Mouse (Mus musculus) brain, adult 2 months (tissue): Measurements from ENCODE around the gene Gdf5.
"Not testable (repeated sequence)": the region's sequence is repeated elsewhere in the genome, so short reads cannot be mapped to it uniquely, and the experiment has no call there.

Experiments
- DNase-seq: peaks from one replicate; pipeline ENCODE4 v3.0.0; 2011; ENCODE audit warnings: low read depth, low spot score

Gdf5 gene

DNA sequence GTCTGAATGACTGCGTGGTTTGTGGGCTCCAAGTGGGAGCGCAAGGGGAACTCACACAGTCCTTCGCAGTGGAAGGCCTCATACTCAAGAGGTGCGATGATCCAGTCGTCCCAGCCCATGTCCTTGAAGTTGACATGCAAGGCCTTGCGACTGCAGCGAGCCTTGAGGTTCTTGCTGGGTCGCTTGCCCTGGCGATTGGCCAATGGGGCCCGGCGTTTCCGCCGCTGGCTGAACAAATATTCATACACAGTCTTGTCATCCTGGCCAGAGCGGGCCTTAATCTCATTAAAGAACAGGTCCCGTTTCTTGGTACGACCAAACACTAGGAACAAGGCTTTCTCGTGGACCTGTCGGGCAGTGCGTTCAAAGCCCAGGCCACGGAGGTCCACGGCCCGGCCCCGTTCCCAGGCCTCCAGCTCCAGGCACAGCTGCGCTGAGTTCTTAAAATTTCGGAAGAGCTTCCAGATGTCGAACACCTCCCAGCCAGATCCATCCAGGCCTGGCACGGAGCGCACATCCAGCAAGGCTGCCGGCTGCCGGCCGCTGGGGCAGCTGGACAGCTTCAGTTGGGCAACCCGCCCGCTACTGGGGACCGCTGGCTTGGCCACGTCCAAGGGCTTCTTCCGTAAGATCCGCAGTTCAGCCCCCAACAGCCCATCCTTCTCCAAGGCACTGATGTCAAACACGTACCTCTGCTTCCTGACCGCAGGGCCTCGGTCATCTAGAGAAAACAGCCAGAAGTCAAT lies 3.3 kb downstream of the Gdf5 start:
- no peak for DNase-seq

DNA sequence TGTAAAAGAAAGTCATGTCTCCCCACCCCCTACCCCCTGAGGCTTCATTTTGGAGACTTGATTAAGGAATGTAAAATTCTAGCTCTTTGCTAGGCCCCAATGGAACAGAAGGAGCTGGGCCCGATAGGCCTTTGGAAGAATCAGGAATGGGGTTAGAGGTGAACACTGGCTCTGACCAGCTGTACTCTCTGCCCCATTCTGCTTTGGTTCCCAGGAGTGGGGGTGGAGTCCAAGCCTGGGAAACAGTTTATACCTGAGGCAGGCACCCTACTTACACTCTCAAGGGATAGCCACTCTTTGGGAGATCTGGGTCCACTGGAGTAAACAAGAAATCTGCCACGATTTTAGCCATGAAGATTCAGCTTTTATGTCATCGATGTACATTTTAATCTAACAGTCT lies 4.5 kb downstream of the Gdf5 start, which contains the start of gene Gm15557:
Gene Gm15557, plus strand, starts transcription at position 48 of the 400 bp plus-strand sequence.
- no peak for DNase-seq

DNA sequence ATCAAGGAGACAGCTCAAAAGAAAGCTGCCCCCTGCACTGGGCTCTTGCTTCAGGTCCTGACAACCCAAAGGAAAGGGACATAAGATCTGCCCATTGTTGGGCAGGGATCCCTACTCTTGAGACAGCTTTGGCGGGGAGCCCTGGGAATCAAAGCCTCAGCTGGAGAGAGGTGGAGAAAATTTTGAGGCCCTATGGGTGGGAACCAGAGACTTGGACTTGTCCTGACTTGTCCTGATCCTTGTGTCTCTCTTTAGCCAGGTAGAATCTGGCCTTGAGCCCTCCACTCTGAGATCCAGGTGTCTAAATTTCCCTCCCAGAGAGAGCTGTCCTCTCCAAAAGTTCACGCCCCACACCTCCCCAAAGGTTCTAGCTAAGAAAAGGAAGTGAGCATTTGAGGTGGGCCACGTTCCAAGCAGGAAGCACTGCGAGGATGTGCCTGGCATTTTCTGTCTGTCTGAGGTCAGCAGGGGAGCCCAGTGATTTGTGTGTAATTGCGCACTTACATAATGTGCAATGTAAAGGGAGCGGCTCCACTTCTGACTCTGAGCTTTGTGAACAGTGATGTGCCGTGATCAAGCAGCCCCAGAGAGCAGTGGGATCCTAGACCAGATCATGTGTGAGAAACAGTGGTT lies 5.2 kb downstream of the Gdf5 start:
- DNase-seq = no peak

DNA sequence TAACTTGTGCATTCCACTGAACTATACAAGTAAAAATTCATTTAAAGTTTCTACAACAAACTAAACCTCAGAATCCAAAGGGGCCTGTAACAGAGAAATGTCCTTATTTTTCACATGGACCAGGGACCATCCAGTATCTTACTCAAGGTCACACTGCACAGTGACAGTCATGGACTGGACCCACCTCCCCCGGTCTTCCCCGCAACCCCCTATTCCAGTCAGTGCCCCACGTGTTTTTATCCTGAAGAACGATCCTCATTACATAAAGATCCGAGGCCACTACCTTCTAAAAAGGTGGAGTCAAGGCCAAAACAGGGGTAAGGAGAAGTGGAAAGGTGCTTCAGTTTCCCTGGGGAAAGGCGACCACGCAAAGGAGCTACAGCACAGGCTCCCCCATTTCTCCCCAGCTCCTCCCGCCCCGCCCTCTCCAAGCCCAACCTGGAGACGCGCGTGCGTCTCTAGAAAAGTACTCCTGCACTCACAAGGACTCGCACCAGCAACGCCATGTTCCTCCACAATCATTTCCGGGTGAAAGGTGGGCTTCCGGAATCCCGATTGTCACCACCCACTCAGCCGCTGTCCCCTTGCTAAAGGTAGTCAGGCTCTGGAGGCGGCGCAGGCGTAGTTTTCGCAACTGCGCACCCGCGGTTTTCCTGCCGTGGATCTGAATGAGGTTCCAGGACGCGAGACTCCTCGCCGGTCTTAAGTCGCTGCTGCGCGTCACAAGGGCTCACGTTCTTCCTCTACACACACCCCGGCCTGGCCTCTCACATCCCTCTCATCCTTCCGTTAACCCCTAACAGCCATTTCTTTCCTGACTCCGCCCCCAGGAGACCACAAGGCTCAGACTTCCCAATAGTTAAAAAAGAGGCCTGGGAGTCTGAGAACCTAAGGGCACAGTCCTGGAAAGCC lies 15.4 kb downstream of the Gdf5 start, which contains the start of gene Uqcc1:
Gene Uqcc1, minus strand, starts transcription at position 780 of the 912 bp plus-strand sequence.
- DNase-seq = peak; percentile 97

DNA sequence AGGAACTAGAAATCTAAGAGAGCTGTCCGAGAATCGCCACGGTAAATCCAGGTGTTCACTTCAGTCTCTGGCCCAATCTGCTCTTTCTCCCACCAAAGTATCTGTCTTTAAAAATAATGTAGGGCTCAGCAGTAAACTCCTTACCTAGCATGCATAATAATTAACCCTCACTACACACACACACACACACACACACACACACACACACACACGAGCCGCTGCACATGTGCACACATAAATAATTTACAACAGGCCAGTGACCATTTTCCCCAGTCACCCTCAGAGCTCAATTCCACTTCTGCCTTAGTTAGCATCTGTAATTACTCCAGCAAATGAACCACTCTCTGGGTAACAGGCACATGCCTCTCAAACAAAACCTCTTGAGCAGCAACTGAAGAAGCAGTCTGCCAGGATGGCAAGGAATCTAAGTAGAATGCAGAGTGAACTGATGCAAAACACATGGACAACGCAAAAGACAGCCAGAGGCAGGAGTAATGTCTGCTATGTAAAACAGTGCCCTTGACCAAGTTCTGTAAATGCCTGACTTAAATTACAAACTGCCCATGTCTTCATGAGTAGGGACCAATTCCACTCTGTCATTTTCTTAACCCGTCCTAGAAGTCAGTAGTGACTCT lies 16.3 kb downstream of the Gdf5 start:
- DNase-seq = peak; percentile 26

DNA sequence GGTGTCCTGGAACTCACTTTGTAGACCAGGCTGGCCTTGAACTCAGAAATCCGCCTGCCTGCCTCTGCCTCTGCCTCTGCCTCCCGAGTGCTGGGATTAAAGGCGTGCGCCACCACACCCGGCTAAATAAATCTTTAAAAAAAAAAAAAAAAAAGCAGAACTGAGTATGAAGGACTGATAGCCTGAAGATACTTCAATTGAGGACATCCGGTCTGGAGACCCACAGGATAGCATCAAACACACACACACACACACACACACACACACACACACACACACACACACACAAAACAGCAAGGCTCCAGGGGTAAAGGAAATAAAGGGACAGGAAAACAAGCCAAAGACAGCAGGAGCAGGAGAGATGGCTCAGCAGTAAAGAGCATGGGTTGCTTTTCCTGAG lies 20.0 kb downstream of the Gdf5 start:
- DNase-seq = not testable (repeated sequence)

DNA sequence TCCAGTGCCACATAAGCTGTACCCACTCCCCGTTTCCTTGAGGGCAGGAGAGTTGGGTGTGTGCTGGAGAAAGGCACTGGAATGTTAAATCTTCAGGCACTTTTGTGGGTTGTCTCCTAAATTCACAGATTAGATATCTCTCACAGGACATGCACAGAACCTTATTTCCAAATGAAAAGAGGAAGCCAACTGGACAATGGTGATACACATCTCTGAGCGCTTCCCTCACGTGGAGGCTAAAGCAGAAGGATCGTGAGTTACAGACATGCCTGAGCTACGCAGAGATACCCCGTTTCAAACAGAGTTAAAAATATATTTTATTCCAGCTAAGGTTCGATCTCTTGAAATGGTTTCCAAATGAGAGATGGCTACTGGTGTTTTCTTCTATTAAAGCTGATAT lies 22.0 kb downstream of the Gdf5 start:
- DNase-seq = no peak

DNA sequence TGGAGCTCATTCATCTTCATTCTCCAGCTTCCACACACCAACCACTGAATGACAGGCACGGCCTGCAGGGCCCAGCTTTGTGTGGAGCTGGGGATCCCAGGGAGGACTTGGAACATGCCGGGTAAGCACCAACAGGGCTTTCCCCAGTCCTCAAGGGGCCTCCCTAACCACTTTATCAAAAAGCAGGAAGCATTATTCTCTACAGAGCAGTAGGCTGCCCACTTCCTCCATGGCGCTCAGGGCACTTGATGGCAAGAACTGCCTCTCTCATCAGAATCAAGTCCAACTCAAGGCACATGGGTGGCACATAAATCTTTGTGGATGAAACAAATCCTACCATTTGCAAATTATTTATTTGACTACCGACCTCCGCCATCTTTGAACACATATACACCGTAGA lies 30.5 kb downstream of the Gdf5 start:
- no peak for DNase-seq

DNA sequence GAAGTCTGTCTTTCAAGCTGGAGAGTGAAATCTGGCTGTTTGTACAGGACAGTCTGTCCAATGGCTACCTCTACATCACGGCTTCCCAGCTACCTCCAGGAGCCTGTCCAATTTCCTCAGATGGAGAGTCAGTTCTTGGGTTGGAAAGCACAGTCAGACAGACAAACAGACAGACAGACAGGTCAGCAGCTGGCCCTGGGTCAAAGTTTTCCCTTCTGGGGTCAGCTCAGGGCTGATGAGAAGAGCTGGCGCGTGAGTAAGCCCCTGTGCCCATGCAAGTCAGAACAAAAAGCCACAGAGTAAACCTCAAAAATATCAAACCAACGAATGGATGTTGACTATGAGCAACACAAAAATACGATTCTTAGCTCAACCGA lies 41.5 kb downstream of the Gdf5 start:
- DNase-seq = no peak

DNA sequence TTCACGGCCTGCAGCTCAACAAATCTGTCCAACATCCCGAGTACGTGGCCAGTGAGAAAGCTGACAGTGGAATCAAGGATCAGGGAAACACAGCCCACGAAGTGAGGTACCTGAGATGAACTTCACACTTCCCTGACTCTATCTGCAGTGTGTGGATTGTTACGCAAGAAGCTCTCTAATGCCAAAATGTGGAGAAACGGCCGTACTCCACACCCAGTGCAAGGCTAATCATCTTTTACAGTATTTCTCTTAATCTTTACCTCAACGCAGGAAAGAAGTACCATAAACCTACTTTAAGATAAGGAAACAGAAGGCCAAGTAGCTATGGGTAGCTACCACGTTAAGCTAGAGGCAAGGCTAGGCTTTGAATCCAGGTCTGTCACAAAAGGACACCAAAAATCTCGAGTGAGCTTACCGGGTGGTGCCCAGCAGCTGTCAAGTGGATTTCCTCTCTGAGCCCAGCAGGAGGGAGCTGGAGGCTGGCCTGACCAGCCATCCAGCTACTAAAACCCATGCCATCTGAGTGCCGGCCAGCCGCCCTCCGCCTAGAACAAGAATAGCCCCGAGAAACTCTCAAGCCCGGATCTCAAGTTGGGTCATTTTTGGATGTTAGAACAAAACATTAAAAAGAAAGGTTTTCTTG lies 42.1 kb downstream of the Gdf5 start:
- peak; percentile 63 for DNase-seq

DNA sequence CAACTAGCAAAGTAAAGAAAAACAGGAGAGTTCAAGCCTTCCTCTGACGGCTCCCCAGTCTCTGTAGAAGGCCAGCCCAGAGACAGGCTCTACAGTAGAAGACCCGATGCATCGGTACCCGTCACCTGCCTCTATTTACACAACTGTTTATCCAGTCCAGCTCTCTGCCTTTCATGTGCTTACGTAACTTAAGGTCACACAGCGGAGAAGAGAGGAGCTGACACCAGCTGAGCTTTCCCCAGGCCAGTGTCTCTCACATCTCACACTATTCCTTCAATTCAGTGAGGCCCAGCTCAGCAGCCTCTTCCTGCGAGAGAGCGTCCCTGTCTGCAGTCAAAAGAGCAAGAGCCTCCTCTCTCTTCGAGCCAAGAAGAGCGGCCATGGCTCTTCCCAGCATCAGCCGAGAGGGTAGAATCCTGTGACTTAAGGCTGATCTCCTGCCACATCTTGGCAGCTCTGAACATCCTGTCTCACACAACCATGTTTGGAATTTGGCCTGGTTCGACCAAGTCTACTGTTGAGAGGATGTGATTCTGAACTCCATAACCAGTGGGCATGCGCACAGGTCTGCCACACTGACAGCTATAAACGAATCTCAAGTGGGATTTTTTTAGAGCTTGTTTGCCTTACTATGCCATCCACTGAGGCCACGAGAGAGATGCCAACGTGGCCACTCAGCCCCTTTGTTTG lies 50.0 kb downstream of the Gdf5 start:
- no peak for DNase-seq

DNA sequence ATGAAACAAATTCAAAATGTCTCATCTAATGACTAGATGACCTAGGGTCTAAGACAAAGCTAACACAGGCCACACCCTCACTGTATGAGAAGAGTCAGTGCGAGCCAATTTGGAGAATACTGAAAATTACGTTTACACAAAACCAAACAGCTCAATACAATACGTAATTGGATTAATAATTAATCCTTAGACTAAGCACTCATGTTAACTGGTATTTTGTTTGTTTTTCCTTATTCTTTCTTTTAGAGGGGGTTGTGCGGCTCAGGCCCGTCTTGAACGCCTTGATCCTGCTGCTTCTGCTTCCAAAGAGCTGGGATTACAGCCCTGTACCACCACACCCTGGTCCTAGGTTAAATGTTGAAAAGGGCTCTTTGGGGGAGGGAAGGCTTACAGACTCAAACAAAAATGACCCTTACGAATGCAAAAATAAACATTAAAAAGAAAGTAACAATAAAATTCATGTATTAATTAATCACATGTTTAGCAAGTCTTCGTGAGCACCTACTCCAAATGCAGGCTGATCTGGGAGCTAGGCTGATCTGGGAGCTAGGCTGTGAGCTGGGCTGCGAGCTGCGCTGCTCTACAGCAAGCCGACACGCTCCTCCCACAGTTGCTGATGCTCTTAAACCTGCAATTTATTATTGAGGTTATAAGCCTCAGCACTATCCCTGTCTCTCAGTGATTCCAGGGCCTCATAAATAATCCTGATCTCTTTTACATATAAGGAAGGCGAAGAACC lies 50.7 kb downstream of the Gdf5 start:
- no peak for DNase-seq
